Comparison of ENCODE assay signal across 20 mouse cellular contexts in genomic region chr19:20787289-20787688, GRCm38 (mm10). TPM values are rescaled to one million over a fixed set of nuclear protein-coding genes. Genes with fewer than 3 reads are reported as not detected.
DNase-seq lines count a peak whose midpoint lies in the region; ATAC-seq lines count a peak whose summit lies in the region.
"Had no signal": no experiment of that assay in that cellular context is flagged by ENCODE, and none has a peak within 500 bp of the region (broad histone marks: within the 10 kb centered on the region; RNA-seq: fewer than 3 reads in every experiment).

No protein-coding gene starts in this region.

- DNase-seq in frontal cortex, postnatal 14 days (ENCODE audit: low spot score in 2 of 2), result no peak
- DNase-seq in brain, adult 2 months (ENCODE audit: low read depth, low spot score), result peak; percentile 55
- DNase-seq: adrenal gland, adult 2 months; adrenal gland, adult 8-10 months; adrenal gland, postnatal 10 days; adrenal gland, postnatal 14 days; adrenal gland, postnatal 25 days; adrenal gland, postnatal 36 days; B cell, adult 2 months; cerebellum, adult 11 months; cerebellum, adult 11-12 months; cerebellum, adult 18-20 months; cerebellum, adult 2 months had no signal

- ATAC-seq in frontal cortex, adult (ENCODE audit: low TSS enrichment), result peak; percentile 78
- ATAC-seq in inflammation-experienced regulatory T-cells, adult 6 months, result no peak
- ATAC-seq: activated CD4-positive, CD25-positive, alpha-beta regulatory T cell, adult 4 months; CD4-positive, CD25-positive, alpha-beta regulatory T cell, adult 4 months; Patski had no signal

RNA-seq across cellular contexts. Expression of gene Aldh1a7, which starts 59.9 kb away (rescaled TPM):
- polyA plus RNA-seq in inflammation-experienced regulatory T-cells, adult 6 months (2017; shearing (Covaris generic)), result not detected
- polyA plus RNA-seq: activated CD4-positive, CD25-positive, alpha-beta regulatory T cell, adult 4 months; C2C12; CD4-positive, CD25-positive, alpha-beta regulatory T cell, adult 4 months; G1E had no signal
